Mouse (Mus musculus) MEL (cell line): ENCODE measurements around the gene Ppp1cc. TPM values are rescaled to one million over a fixed set of nuclear protein-coding genes. Genes with fewer than 3 reads are reported as not detected.

Source experiments
- DNase-seq: peaks from one replicate; pipeline ENCODE4 v3.0.0; 2011; ENCODE audit warnings: low read depth, low spot score
- H3K27ac ChIP-seq: 2 replicates; pipeline ENCODE4 v1.5.1; 2012; ENCODE audit warnings: low read depth, mild to moderate bottlenecking, control low read depth, low read length, moderate library complexity; ENCODE audit not compliant: control insufficient read depth
- H3K27me3 ChIP-seq, 2 experiments: fragments of 150-350 bp in 1 of 2; sonication (generic) in 1 of 2; 2 replicates each; pipeline ENCODE4 v1.6.1; 2012; ENCODE audit warnings: low read length in 2 of 2, mild to moderate bottlenecking in 2 of 2, improper control_type of control experiment in 1 of 2, moderate library complexity in 1 of 2; ENCODE audit not compliant: insufficient read depth in 2 of 2, control insufficient read depth in 1 of 2
- H3K36me3 ChIP-seq, 2 experiments: 2 replicates each; pipeline ENCODE4 v1.6.1; 2012 to 2014; ENCODE audit warnings: low read length in 2 of 2, improper control_type of control experiment in 1 of 2, inconsistent platforms in 1 of 2, mild to moderate bottlenecking in 1 of 2; ENCODE audit not compliant: insufficient read depth in 2 of 2, control insufficient read depth in 1 of 2
- H3K4me1 ChIP-seq, 2 experiments: fragments of 150-350 bp in 1 of 2; sonication (generic) in 1 of 2; 2 replicates each; pipeline ENCODE4 v1.6.1; 2012; ENCODE audit warnings: low read length in 2 of 2, improper control_type of control experiment in 1 of 2, mild to moderate bottlenecking in 1 of 2; ENCODE audit not compliant: insufficient read depth in 2 of 2, control insufficient read depth in 1 of 2
- H3K4me3 ChIP-seq, 2 experiments: fragments of 150-350 bp in 1 of 2; sonication (generic) in 1 of 2; 2 replicates each; pipeline ENCODE4 v1.5.1; 2012; ENCODE audit warnings: low read depth in 2 of 2, low read length in 2 of 2, mild to moderate bottlenecking in 2 of 2, moderate library complexity in 2 of 2, control low read depth in 1 of 2, improper control_type of control experiment in 1 of 2; ENCODE audit not compliant: control insufficient read depth in 1 of 2, insufficient read depth in 1 of 2
- H3K79me2 ChIP-seq: 2 replicates; pipeline ENCODE4 v1.6.1; 2012; ENCODE audit warnings: mild to moderate bottlenecking, low read length, moderate library complexity; ENCODE audit not compliant: control insufficient read depth, poor library complexity, insufficient read depth
- H3K9ac ChIP-seq: 2 replicates; pipeline ENCODE4 v1.6.1; 2012; ENCODE audit warnings: low read depth, mild to moderate bottlenecking, control low read depth, low read length, moderate library complexity; ENCODE audit not compliant: control insufficient read depth, poor library complexity, severe bottlenecking
- H3K9me3 ChIP-seq: fragments of 150-350 bp; sonication (generic); replicated peaks from 2 replicates; pipeline ENCODE4 v1.6.1; 2012; ENCODE audit warnings: mild to moderate bottlenecking, low read length, improper control_type of control experiment, moderate library complexity; ENCODE audit not compliant: insufficient read depth
- BHLHE40 ChIP-seq: IDR thresholded peaks from 2 replicates; pipeline ENCODE4 v1.6.1; 2012; ENCODE audit warnings: low read depth, mild to moderate bottlenecking, inconsistent platforms, low read length, improper control_type of control experiment, borderline replicate concordance
- GATA1 ChIP-seq: IDR thresholded peaks from 2 replicates; pipeline ENCODE4 v1.6.1; 2011; ENCODE audit warnings: low read depth, low read length, improper control_type of control experiment
- JUND ChIP-seq: IDR thresholded peaks from 2 replicates; pipeline ENCODE4 v1.6.1; 2011; ENCODE audit warnings: low read depth, mild to moderate bottlenecking, improper control_type of control experiment, low read length
- KAT2A ChIP-seq: conservative IDR thresholded peaks from 2 replicates; pipeline ENCODE4 v1.6.1; 2012; ENCODE audit warnings: low read depth, low read length, improper control_type of control experiment, inconsistent platforms
- MAX ChIP-seq: IDR thresholded peaks from 2 replicates; pipeline ENCODE4 v1.6.1; 2011; ENCODE audit warnings: low read length, improper control_type of control experiment
- MAZ ChIP-seq: IDR thresholded peaks from 2 replicates; pipeline ENCODE4 v1.6.1; 2012; ENCODE audit warnings: low read depth, mild to moderate bottlenecking, inconsistent platforms, low read length, improper control_type of control experiment
- MEF2A ChIP-seq: IDR thresholded peaks from 2 replicates; pipeline ENCODE4 v1.6.1; 2014; ENCODE audit warnings: low read depth, mild to moderate bottlenecking, inconsistent platforms, low read length, improper control_type of control experiment; ENCODE audit not compliant: poor library complexity, insufficient replicate concordance, severe bottlenecking; ENCODE audit errors: extremely low read depth
- MYB ChIP-seq: IDR thresholded peaks from 2 replicates; pipeline ENCODE4 v1.6.1; 2011; ENCODE audit warnings: mild to moderate bottlenecking, low read depth, low read length, improper control_type of control experiment
- MYC ChIP-seq: IDR thresholded peaks from 2 replicates; pipeline ENCODE4 v1.6.1; 2011; ENCODE audit warnings: low read depth, mild to moderate bottlenecking, low read length, improper control_type of control experiment, moderate library complexity
- POLR2A ChIP-seq, 2 experiments: IDR thresholded peaks; 2 replicates each; pipeline ENCODE4 v1.6.1; 2011 to 2012; ENCODE audit warnings: low read length in 2 of 2, mild to moderate bottlenecking in 2 of 2, control low read depth in 1 of 2, improper control_type of control experiment in 1 of 2, low read depth in 1 of 2, moderate library complexity in 1 of 2; ENCODE audit not compliant: control insufficient read depth in 1 of 2, insufficient read depth in 1 of 2, poor library complexity in 1 of 2
- POLR2AphosphoS5 ChIP-seq: IDR thresholded peaks from 2 replicates; pipeline ENCODE4 v1.6.1; 2012; ENCODE audit warnings: low read depth, borderline replicate concordance, mild to moderate bottlenecking, inconsistent platforms, low read length, moderate library complexity, mixed read lengths
- SMC3 ChIP-seq: IDR thresholded peaks from 2 replicates; pipeline ENCODE4 v1.6.1; 2011; ENCODE audit warnings: low read depth, low read length, improper control_type of control experiment
- UBTF ChIP-seq: IDR thresholded peaks from 2 replicates; pipeline ENCODE4 v1.6.1; 2012; ENCODE audit warnings: low read depth, mild to moderate bottlenecking, inconsistent platforms, low read length, improper control_type of control experiment, moderate library complexity, borderline replicate concordance; ENCODE audit not compliant: insufficient read depth
- ZKSCAN1 ChIP-seq: IDR thresholded peaks from 2 replicates; pipeline ENCODE4 v1.6.1; 2012; ENCODE audit warnings: low read depth, mild to moderate bottlenecking, inconsistent platforms, low read length, improper control_type of control experiment, moderate library complexity
- polyA plus RNA-seq, 2 experiments: library from polyadenylated mRNA; stranded (reverse) in 1 of 2; unstranded in 1 of 2; fragments of >175 nt in 1 of 2; fragments of >200 nt in 1 of 2; gene quantifications; 2 replicates each; pipeline versions ENCODE4 v1.2.1 to v1.2.4; 2012; ENCODE audit warnings: low replicate concordance in 2 of 2, low read depth in 1 of 2; ENCODE audit not compliant: insufficient read length in 2 of 2, insufficient read depth in 1 of 2, missing spikeins in 1 of 2
- total RNA-seq: library from RNA; depleted of rRNA; stranded (reverse); fragments of 300-350 nt; gene quantifications from 2 replicates; pipeline ENCODE4 v1.2.3, GENCODE M21; 2012

The Ppp1cc gene
- total and polyA plus RNA-seq, 3 experiments, result 305 to 420 TPM; not detected in 1

DNA sequence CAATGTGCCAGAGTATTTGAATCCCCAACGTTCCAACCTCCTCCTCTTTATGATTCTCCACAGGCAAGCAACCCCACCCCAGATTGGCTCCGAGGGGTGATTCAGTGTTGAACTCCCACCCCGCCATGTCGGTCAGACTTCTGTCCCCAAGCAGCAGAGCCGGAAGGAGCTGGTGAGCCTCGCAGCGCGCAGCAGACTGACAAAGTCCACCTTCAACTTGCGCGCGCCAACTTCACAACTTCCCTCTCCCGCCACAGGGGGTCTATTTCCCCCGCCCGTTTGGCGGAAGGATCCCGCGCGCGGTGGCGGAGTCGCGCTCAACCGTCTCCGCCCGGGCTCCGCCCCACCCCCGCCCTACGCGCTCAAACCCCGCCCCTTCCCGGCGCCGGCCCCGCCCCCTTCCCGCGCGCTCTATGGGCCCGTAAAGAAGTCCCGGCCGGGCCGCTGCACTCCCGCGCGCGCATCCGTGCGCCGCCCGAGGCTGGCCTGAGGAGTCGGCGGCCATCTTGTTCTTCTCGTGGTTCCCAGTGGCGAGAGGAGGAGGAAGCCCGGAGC, at the start of gene Ppp1cc (continued):
- peak; percentile 50; the same call in 1 of the 2 replicates for TF ChIP-seq MAZ
- TF ChIP-seq MAX, result peak; percentile 76; the same call in 1 of the 2 replicates
- TF ChIP-seq KAT2A, result peak; percentile 68
- no peak for TF ChIP-seq BHLHE40

DNA sequence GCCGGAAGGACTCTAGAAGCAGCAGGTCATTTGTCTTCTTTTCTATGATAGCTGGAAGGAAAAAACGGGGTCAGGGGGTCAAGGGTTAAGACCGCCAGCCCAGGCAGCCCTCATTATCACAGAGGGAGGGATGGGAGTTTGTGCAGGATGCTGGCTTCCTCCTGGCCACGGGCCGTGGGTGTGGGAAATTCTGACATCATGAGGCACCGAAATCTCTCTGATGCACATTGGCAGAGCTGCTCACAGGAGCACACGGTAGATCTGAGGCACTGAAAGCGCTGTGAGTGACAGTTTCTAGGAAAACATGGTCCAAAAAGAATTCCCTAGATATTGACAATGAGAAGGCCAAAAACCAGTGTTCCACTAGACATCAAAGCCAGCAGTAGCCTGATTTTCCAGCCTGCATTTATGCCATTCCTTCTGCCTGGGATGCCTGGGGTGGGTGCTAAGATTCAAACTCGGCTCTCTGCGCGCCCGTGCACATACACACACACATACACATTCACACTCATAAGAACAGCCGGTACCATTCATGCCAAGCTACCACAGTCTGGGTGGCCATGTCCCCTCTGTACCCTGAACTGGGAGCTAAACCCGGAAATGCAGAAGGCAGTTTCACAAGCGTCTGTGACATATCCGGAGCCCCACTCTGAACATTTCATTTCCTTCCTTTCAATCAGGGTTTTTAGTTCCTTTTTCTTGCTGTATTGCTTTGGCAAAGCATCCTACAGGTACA, 48.6 kb upstream of the Ppp1cc start:
- Histone ChIP-seq H3K79me2 (no peaks in the 10 kb centered on the region), H3K9ac (no peak overlapping the region), H3K36me3 (no peaks in the 10 kb centered on the region), H3K9me3 (no peaks in the 10 kb centered on the region), H3K4me3 (no peak overlapping the region), H3K4me1 (no peaks in the 10 kb centered on the region; a peak in 1 of 4 replicates), H3K27me3 (no peaks in the 10 kb centered on the region), H3K27ac (no peak overlapping the region)
- no peak for DNase-seq
- no peak for TF ChIP-seq MAZ
- no peak for TF ChIP-seq ZKSCAN1
- no peak for TF ChIP-seq MEF2A
- TF ChIP-seq MYB, result no peak
- no peak for TF ChIP-seq MAX
- TF ChIP-seq MYC, result no peak

GRCm38 (mm10) chr5:122110625-122111024, 47.5 kb upstream of the Ppp1cc start:
- TF ChIP-seq POLR2A (IDR thresholded peaks at IDR 0.05; ENCODE audit: control insufficient read depth in 1 of 2, insufficient read depth in 1 of 2, low read depth in 1 of 2, low read length in 2 of 2, poor library complexity in 1 of 2) (no peak), JUND (no peak), GATA1 (no peak), UBTF (no peak), SMC3 (no peak), POLR2AphosphoS5 (no peak)
- Histone ChIP-seq H3K79me2 (no peaks in the 10 kb centered on the region), H3K27ac (no peak overlapping the region), H3K36me3 (no peaks in the 10 kb centered on the region), H3K9me3 (no peaks in the 10 kb centered on the region), H3K4me3 (no peak overlapping the region), H3K27me3 (no peaks in the 10 kb centered on the region), H3K9ac (no peak overlapping the region), H3K4me1 (no peaks in the 10 kb centered on the region; a peak in 1 of 4 replicates)
- DNase-seq, result no peak
